Mouse (Mus musculus): ENCODE measurements around the gene Mapk13. TPM values are rescaled to one million over a fixed set of nuclear protein-coding genes. Genes with fewer than 3 reads are reported as not detected.

Gene Mapk13
- polyA plus RNA-seq, 1 experiment from 2014 or later: 61.0 TPM

DNA sequence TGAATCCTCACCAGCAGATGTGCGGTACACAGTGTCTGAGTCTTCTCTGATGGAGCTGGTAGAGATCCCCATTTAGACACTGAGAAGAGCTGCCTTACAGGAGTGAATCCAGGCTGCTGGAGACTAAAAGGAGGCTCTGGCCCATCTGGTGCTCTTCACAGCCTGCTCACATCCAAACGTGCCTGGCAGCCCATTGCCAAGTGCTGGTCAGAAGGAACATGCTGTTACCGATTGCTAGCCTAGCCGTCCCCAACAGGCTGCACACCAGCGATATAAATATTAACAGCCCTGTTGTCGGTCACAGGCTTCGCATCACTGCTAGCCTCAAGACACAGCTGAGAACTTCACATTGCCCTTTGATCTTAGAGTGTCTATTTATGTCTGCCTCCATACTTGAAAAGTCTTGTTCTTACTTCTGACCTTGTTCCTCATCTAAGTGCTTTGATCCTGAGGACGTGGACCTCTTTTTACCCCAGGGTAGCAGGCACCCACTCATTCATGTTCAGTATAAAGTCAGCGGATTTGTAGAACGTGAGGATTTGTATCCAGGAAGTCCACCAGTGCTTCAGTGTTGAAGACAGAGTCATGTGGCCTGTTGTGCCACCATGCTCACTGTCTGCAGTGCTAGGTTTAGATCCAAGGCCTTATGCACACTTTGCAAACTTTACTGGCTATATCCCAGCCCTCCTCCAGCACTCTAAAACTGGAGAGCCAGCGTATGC is 25.8 kb upstream of the Mapk13 start:
- ATAC-seq (ENCODE audit: insufficient read depth) (no peak), DNase-seq (peak; percentile 15)
- Histone ChIP-seq H3K4me1 (ENCODE audit: insufficient read depth) (no peaks in the 10 kb centered on the region), H3K36me3 (ENCODE audit: insufficient read depth) (peaks cover 95% of the 10 kb centered on the region), H3K9me3 (ENCODE audit: low read depth, low read length) (no peaks in the 10 kb centered on the region), H3K9ac (no peak overlapping the region), H3K27me3 (ENCODE audit: insufficient read depth, low read length) (no peaks in the 10 kb centered on the region), H3K27ac (ENCODE audit: low read depth) (no peak overlapping the region), H3K4me2 (no peak overlapping the region), H3K4me3 (ENCODE audit: low read depth, low read length) (no peak overlapping the region)
- WGBS: 63% methylated on average over 11 of the region's 11 CpGs
- TF ChIP-seq CTCF (IDR thresholded peaks at IDR 0.05; ENCODE audit: low read depth): no peak

GRCm38 (mm10) chr17:28743916-28744315 is 25.2 kb upstream of the Mapk13 start:
- no peak overlapping the region for H3K4me2 ChIP-seq
- H3K4me1 ChIP-seq (ENCODE audit: insufficient read depth): no peaks in the 10 kb centered on the region
- H3K4me3 ChIP-seq (ENCODE audit: low read depth, low read length): no peak overlapping the region
- no peaks in the 10 kb centered on the region for H3K9me3 ChIP-seq (ENCODE audit: low read depth, low read length)
- peaks cover 98% of the 10 kb centered on the region for H3K36me3 ChIP-seq (ENCODE audit: insufficient read depth)
- 90% methylated on average over 9 of the region's 9 CpGs for WGBS
- H3K27ac ChIP-seq (ENCODE audit: low read depth): no peak overlapping the region
- peak; percentile 34; the same call in 1 of the 2 replicates for TF ChIP-seq CTCF (IDR thresholded peaks at IDR 0.05; ENCODE audit: low read depth)
- DNase-seq: peak; percentile 62
- H3K27me3 ChIP-seq (ENCODE audit: insufficient read depth, low read length): no peaks in the 10 kb centered on the region
- ATAC-seq (ENCODE audit: insufficient read depth): no peak
- no peak overlapping the region for H3K9ac ChIP-seq

DNA sequence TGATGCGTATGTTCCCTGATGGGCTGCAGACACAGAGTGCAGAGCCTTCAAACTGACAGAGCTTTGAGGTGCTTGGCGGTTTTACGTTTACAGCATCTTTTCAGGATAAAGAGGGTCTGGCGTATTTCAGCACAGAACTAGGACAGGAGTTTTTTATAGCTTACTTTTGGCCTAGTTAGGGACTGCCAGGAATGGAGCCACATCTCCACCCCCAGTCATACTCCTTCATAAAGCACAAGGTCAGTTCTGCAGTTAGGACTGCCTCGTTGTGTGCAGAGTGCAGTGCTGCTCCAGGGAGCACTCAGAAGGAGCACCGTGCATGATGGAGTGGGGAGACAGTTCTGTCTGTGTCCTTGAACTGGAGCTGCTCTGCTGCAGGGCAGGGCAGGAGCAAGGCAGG is 23.3 kb upstream of the Mapk13 start:
- no peak for ATAC-seq (ENCODE audit: insufficient read depth)
- peaks cover 81% of the 10 kb centered on the region for H3K36me3 ChIP-seq (ENCODE audit: insufficient read depth)

DNA sequence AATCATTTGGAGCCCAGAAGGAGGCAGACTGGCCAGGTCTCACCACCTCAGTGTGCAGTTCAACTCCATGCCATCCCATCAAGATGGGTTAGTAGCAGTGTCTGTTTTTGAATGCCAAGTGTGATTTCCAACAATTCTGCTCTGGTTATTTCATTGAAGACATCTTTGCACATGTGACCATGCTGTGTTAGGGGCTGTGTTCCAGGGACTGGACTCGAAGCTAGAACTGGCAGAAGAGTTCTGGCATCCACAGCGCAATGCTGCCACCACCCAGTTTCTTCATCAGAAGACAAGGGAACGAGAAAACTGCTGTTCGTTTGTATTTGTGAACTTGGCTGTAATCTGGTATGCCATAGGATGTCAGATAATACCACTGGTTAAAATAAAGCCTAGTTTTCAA is 21.1 kb upstream of the Mapk13 start:
- DNase-seq: no peak
- no peak overlapping the region for H3K9ac ChIP-seq
- no peak for TF ChIP-seq CTCF (IDR thresholded peaks at IDR 0.05; ENCODE audit: low read depth)
- ATAC-seq (ENCODE audit: insufficient read depth): no peak
- WGBS: 93% methylated on average over 4 of the region's 4 CpGs
- peaks cover 58% of the 10 kb centered on the region for H3K36me3 ChIP-seq (ENCODE audit: insufficient read depth)
- H3K9me3 ChIP-seq (ENCODE audit: low read depth, low read length): no peaks in the 10 kb centered on the region
- H3K27ac ChIP-seq (ENCODE audit: low read depth): no peak overlapping the region
- no peak overlapping the region for H3K4me2 ChIP-seq
- H3K4me1 ChIP-seq (ENCODE audit: insufficient read depth): no peaks in the 10 kb centered on the region
- no peak overlapping the region for H3K4me3 ChIP-seq (ENCODE audit: low read depth, low read length)
- no peaks in the 10 kb centered on the region for H3K27me3 ChIP-seq (ENCODE audit: insufficient read depth, low read length)

More for the DNA sequence above, 23.3 kb upstream of the Mapk13 start:
- no peaks in the 10 kb centered on the region for H3K27me3 ChIP-seq (ENCODE audit: insufficient read depth, low read length)
- no peaks in the 10 kb centered on the region for H3K4me1 ChIP-seq (ENCODE audit: insufficient read depth)
- WGBS: 84% methylated on average over 6 of the region's 6 CpGs
- no peak overlapping the region for H3K4me3 ChIP-seq (ENCODE audit: low read depth, low read length)
- no peak for TF ChIP-seq CTCF (IDR thresholded peaks at IDR 0.05; ENCODE audit: low read depth)
- H3K9me3 ChIP-seq (ENCODE audit: low read depth, low read length): no peaks in the 10 kb centered on the region
- H3K9ac ChIP-seq: no peak overlapping the region
- no peak for DNase-seq
- no peak overlapping the region for H3K27ac ChIP-seq (ENCODE audit: low read depth)
- H3K4me2 ChIP-seq: no peak overlapping the region

GRCm38 (mm10) chr17:28750580-28750979 is 18.5 kb upstream of the Mapk13 start:
- no peak overlapping the region for H3K4me3 ChIP-seq (ENCODE audit: low read depth, low read length)
- H3K9me3 ChIP-seq (ENCODE audit: low read depth, low read length): no peaks in the 10 kb centered on the region
- H3K27me3 ChIP-seq (ENCODE audit: insufficient read depth, low read length): no peaks in the 10 kb centered on the region
- DNase-seq (peak; percentile 17), ATAC-seq (ENCODE audit: insufficient read depth) (no peak)
- no peak overlapping the region for H3K27ac ChIP-seq (ENCODE audit: low read depth)
- 81% methylated on average over 6 of the region's 6 CpGs for WGBS
- H3K9ac ChIP-seq: no peak overlapping the region
- H3K4me1 ChIP-seq (ENCODE audit: insufficient read depth): no peaks in the 10 kb centered on the region
- no peak overlapping the region for H3K4me2 ChIP-seq
- H3K36me3 ChIP-seq (ENCODE audit: insufficient read depth): peaks cover 33% of the 10 kb centered on the region
- no peak for TF ChIP-seq CTCF (IDR thresholded peaks at IDR 0.05; ENCODE audit: low read depth)

GRCm38 (mm10) chr17:28756447-28756846 is 12.7 kb upstream of the Mapk13 start:
- H3K9ac ChIP-seq: no peak overlapping the region
- no peaks in the 10 kb centered on the region for H3K4me1 ChIP-seq (ENCODE audit: insufficient read depth)
- H3K4me3 ChIP-seq (ENCODE audit: low read depth, low read length): no peak overlapping the region
- no peak overlapping the region for H3K27ac ChIP-seq (ENCODE audit: low read depth)
- no peaks in the 10 kb centered on the region for H3K27me3 ChIP-seq (ENCODE audit: insufficient read depth, low read length)
- no peak for TF ChIP-seq CTCF (IDR thresholded peaks at IDR 0.05; ENCODE audit: low read depth)
- 62% methylated on average over 5 of the region's 5 CpGs for WGBS
- no peaks in the 10 kb centered on the region for H3K36me3 ChIP-seq (ENCODE audit: insufficient read depth)
- H3K9me3 ChIP-seq (ENCODE audit: low read depth, low read length): no peaks in the 10 kb centered on the region
- DNase-seq (no peak), ATAC-seq (ENCODE audit: insufficient read depth) (no peak)
- H3K4me2 ChIP-seq: no peak overlapping the region

- WGBS: 66% methylated on average over 2 of the region's 2 CpGs
- ATAC-seq (ENCODE audit: insufficient read depth): no peak
These were observed 11.6 kb upstream of the Mapk13 start for GRCm38 (mm10) chr17:28757470-28757869.

More at GRCm38 (mm10) chr17:28757470-28757869, 11.6 kb upstream of the Mapk13 start:
- Histone ChIP-seq H3K9me3 (ENCODE audit: low read depth, low read length) (no peaks in the 10 kb centered on the region), H3K9ac (no peak overlapping the region), H3K4me3 (ENCODE audit: low read depth, low read length) (no peak overlapping the region), H3K27ac (ENCODE audit: low read depth) (no peak overlapping the region), H3K27me3 (ENCODE audit: insufficient read depth, low read length) (no peaks in the 10 kb centered on the region), H3K36me3 (ENCODE audit: insufficient read depth) (no peaks in the 10 kb centered on the region), H3K4me2 (no peak overlapping the region), H3K4me1 (ENCODE audit: insufficient read depth) (no peaks in the 10 kb centered on the region)
- TF ChIP-seq CTCF (IDR thresholded peaks at IDR 0.05; ENCODE audit: low read depth): no peak
- DNase-seq: no peak
